Mouse (Mus musculus): ENCODE data around the gene Gtf3c2.

- TF ChIP-seq CTCF (IDR thresholded peaks at IDR 0.05; ENCODE audit: low read depth) (no peak), EP300 (IDR thresholded peaks at IDR 0.05; ENCODE audit: low read depth) (no peak)
Measured at GRCm38 (mm10) chr5:31226641-31227040, 46.7 kb upstream of the Gtf3c2 start.

Measured in liver, postnatal 0 days (tissue).